Mouse (Mus musculus): ENCODE results near the gene Ccdc167.
"Not testable (repeated sequence)": the region's sequence is repeated elsewhere in the genome, so short reads cannot be mapped to it uniquely, and the experiment has no call there.

Ccdc167 gene

DNA sequence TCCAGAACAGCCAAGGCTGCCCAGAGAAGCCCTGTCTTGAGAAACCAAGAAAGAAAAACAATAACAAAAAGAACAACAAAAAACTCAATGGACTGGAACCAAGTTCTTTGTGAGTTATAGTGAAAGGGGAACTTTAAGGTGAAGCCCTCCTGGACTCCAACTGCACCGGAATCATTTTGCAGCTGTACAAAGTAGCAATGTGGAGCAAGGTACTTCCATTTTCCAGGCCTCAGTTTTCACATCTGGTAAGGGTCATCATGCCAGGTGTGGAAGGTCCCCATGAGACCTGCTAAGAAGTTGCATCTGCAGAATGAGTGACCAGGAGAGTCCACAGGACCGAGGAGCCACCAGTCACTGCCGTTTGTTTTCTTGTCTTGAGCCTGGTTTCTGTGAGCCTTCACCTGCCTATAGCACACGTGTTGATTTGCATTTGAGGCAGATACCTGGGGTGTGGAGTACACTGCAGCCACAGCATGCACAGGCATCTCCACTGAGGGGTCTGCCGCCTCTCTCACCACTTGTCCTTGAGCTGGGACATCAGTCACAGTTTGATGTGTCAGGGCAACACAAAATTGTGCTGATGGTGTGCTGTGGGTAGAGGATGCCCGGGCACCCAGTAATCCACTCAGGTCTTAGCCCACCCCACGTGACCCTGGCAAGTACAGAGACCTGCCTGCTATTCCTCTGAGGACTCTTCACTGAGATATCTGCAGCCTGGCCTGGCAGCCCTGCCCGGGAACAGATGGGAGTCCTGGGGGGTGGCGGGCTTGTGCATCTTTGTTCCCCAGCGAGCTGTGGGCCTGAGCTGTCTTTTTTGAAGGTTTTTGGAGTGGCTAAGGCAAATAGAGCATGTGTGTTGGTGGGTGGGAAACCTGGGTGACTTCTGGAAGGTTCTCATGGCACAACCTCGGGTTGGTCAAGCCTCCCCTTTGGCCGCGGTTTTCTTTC is 3.1 kb upstream of the Ccdc167 start:
- DNase-seq (ENCODE audit: low read depth) = no peak

DNA sequence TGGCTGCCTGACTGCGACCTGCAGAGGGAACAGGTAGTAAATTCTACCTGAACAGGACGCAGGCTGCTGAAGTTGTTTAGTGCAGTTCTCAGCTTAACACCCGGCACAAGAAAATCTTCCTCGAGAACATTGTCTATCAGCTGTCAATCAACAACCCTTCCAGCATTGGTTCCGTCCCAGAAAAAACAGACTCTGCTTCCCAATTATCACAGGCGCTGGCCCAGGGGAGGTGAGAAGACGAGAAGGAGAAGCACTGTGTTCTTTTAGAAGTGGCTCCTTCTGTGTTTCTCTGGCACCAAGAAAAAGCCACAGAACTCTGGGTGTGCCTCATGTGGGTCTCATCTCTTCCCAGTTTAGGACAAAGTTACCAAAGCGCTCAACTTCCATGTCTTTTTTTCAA is 1.8 kb upstream of the Ccdc167 start:
- DNase-seq (ENCODE audit: low read depth) = no peak

DNA sequence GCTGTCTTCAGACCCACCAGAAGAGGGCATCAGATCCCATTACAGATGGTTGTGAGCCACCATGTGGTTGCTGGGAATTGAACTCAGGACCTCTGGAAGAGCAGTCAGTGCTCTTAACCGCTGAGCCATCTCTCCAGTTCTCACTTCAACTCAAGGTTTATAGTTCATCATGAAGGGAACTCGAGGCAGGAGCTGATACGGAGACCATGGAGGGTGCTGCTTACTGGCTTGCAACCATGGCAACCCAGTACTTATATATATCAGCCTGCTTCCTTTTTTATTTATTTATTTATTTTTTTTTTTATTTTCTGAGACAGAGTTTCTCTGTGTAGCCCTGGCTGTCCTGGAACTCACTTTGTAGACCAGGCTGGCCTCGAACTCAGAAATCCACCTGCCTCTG is 3.1 kb downstream of the Ccdc167 start:
- DNase-seq (ENCODE audit: low read depth) = not testable (repeated sequence)

DNA sequence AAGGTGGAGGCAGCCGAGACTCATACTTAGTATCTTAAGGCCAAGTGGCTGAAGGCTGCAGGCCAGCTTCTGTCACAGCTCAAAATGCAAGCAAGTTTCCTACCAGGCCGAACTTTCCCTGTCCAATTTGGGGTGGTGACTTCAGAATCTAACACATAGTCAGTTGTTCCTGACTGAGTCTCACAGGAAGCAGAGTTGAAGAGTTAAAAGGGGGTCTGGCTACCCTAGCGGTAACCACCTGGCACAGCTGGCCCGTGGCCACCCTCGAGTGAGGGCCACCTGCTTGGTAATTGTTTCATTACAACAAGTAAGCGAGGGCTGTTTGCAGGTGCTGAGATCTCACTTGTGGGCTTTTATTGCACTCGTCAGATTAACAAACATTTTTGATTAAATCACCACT is 4.3 kb downstream of the Ccdc167 start:
- DNase-seq (ENCODE audit: low read depth) = no peak

DNA sequence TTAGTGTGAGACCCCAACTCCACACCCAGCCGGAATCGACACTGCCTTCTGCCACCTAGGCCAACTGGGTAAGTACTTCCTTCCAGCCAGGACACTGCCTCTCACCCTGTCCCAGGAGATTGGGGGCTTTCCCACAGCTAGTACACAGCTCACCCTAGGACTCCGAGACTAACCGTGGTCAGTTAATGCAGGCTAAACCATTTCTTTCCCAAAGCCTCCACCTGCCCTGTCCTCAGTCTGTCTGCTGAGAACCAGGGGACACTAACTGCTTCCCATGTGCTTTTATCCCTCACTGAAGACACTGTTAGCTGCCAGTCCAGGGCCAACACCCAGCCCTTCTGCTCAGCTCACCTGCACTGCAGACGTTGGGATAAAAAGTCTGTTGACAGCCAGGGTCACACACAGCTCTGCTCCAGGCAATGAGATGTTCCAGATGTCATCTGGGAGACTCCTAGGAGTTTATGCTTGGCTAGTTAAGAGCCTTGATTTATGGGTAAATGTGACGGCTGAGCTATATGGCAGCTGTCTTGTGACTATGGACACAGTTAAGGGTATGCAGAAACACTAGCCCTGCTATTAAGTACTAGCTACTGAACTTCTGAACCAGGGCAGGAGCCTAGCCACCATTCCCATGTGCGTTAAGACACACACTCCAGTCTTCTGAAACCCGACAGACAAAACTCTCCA is 5.0 kb downstream of the Ccdc167 start:
- no peak for DNase-seq (ENCODE audit: low read depth)

DNA sequence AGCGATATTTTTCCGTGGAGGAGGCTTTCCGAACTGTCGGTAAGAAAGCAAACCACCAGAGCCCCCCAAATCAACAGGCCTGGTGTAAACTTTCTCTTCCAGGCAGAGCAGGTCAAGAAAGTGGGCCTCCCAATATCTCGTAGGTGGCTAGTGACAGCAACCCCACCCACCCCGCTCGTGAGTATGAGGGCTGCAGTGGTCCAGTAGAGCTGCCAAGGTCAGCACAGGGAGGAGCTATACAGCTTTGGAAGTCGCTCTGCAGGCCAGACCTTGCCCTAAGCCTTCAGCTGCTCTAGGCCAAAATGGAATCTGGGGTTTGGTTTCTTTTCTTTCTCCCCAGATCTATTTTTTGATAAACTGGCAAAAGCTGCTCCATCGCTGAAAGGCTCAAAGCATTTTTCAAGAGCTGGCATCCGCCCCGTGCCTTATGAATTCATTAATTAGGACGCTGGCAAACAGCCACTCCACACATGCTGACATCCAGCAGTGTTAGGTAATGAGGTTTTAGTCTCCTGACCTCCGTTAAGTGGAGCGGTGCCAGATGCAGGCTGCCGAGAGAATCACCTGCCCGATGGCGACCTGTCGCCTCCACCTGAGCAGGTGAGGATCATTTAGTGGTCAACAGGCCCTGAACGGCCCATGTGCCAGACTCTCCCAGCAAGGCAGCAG is 5.6 kb downstream of the Ccdc167 start:
- no peak for DNase-seq (ENCODE audit: low read depth)

DNA sequence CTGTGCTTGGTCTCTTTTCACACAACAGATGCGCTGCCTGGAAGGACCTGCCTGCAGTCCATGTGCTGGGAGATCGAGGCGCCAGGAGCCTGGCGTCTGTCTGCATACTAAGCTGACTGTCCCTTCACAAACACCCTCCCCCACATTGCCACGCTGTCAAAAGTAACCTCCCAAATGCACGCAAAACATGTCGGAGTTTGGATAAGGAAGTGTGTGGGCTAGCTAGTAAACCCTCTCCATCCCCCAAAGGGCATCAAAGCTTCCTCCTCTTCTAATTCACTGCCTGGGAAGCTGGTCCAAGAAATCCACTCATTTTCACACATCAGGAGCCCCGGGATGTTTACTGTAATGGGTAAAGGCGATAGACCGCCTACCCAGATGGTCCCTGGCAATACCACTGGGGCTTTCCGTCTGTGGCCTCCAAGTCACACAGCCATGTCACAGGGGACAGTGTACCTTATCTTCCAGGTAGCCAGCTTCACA is 6.2 kb downstream of the Ccdc167 start:
- no peak for DNase-seq (ENCODE audit: low read depth)

DNA sequence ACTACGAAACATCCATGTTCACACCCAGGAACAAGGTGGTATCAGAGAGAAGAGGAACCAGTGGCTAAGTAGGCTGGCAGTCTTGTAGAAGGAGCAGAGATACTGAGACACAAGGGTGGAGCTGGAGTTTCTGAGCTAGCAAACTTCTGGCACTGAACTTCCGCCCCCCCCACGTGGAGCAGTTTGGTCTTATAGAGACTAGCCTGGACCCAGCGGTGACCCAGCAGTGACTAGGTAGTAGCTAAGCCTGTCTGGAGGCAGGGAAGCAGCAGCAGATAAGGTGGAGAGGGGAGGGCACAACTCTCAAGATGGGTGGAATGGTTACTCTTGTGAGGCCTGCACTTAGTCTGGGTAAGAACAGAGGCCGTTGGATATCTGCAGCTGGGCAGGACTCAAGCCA is 8.1 kb downstream of the Ccdc167 start:
- no peak for DNase-seq (ENCODE audit: low read depth)

DNA sequence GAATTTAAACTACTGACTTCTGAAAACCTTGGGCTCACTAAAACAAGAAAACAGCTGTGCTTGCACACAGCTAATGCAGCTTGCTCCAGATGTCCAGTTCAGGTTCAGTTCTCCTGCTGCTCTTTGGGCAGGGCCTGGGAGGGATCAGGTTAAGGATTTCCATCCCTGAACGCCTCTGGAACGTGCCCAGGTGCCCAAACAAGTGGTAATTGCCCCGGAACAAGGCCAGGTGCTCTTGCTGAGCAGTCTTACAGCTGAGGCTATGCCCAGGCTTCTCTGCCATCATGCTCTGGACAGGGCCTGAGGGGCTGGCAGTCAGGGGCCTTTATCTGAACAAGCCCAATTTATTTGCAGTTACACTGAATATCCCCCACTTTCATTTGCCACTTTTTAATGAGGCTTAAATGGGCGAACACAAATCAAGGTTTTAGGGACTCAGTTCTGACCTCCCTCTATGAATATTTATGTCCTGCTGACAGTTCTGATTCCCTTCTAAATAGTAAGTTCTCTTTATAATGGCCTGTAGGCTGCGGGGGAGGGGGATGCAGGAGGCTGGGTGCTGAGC is 9.8 kb downstream of the Ccdc167 start:
- DNase-seq (ENCODE audit: low read depth) = no peak

DNA sequence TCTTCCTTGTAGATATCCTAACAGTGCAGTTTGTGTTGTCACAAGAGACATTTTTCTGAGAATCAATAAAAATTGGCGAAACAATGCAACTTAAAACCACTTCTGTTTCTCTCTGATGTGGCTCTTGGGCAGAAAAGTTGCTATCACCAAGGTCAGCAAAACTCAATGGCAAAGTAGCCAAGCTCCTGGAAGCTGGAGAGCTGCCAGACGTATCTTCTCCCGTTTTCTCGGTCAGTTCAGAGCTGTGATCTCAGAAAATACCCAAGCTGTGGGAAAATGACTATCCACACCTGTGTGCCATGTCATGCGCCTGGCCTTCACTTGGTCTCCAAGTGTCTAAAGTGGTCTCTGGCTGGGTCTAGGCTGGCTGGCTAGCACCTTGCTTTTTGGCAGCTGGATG is 11.0 kb downstream of the Ccdc167 start:
- no peak for DNase-seq (ENCODE audit: low read depth)

DNA sequence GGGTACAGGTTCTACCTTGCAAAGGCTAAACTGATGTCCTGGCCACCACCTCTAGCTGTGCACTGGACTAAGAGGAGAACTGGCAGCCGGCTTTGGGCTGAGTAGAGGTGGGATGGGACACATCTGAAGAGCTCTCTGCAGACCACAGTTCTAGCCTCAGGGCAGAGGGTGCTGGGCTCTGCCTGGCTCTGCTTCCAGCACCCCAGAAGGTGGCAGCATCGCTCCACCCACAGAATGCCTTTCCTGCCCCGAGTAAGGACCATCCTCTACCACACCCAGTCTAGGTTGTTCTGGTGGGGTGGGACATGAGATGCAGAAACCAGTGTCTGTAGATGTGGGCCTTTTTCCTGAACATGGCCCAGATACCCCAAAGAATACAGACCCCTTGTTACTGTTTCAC is 12.1 kb downstream of the Ccdc167 start:
- no peak for DNase-seq (ENCODE audit: low read depth)

DNA sequence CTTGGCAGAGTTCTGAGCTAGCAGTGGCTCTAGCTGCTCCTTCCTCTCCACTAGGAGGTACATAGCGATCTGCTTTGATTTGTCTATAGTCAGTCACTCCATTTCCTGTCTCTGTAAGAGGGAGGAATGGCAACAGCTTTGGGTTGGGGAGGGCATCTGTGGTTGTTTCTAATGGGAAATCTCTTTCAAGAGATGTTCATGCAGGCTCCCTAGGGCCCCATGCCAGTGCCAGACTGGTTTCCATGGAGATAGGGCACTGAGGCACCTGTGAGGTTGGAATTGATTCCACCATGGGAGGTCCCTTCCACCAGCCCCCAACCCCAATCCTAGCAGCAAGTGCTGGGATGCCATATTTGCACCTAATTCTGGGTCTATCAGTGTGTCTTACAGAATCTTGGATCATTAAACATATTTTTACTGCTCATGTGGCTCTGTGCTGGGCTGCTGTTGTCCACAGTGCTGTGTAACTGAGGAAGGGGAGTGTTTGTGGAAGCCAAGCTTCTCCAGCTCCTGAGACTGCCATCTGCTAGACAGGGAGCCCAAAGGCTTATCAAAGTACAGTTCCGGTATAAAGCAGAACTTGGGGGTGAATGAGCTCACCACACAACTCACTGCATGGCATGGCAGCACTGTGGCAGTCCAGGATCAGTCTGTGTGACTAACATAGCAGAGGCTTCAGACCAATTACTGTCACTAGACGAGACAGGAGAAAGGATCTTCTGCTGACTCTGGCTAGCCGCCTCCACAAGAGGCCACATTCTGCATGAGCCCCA is 13.7 kb downstream of the Ccdc167 start:
- no peak for DNase-seq (ENCODE audit: low read depth)

DNA sequence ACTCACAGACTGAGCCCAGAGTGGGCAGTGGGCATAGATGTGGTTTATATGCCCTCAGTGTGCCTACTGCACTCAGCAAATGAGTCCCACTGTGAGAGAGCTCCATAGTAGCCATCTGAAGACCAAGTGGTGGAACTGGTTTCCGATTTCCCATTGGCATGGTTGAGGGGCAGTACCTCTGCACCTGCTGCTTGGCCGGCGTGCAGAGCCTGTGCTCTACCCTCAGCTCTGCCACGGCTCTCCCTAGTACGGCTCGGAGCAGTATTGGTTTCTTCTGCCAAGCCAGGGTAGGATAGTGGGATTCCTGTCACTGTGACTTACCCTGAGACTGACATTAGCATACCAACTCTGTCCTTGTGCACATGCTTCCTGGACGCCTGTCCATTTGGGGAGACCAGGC is 16.3 kb downstream of the Ccdc167 start:
- no peak for DNase-seq (ENCODE audit: low read depth)

DNA sequence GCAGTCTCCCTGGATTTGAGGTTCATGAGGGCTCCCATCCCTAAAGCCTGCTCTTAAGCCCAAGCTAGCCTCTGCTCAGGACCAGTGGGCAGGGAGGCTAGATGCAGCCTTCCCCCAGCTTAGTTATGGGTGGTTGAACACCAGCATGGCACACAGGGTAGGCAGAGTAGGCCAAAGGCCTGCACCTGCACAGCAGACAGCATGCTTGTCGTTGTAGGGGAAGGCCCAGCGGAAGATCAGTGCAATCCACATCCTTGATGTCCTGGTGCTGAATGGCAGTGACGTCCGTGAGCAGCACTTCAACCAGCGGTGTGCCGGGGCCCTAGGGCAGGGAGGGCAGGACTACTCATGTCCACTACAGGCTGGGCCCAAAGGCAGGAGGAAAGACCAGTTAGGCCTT is 18.4 kb downstream of the Ccdc167 start:
- DNase-seq (ENCODE audit: low read depth) = no peak

DNA sequence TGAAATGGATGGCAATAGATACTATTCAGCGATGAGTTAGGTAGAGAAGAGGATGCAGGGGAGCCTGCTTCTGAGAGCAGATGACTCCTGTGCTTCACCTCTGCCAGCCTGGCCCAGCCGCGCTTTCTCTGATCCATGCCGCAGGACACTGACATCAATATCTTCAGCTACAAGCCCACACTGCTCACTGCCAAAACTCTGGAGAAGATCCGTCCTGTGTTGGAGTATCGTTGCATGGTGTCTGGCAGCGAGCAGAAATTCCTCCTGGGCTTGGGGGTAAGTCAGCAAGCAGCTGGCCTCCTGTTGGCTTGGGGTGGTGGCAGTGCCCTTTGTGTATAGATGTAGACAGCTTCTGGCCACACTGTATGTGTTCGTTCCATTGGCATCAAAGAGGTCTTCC is 19.9 kb downstream of the Ccdc167 start:
- DNase-seq (ENCODE audit: low read depth) = no peak

DNA sequence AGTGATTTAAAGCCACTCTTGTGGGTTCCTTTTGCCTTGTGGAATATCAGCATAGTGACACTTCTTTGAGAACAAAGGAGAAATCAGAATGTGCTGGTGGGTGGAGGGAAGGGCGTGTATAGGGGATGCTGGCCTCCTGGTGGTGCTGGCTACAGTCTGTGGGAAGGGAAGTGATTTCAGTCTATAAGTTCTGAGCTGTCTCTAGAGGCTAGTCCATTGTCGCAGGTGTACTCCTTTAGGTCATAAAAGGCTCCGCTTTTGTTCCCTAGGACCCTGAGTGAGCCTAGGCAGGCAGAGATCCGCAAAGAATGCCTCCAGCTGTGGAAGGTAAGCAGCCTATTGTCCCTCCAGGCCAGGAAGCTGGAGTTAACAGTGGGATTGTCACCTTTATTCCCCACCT is 22.3 kb downstream of the Ccdc167 start:
- no peak for DNase-seq (ENCODE audit: low read depth)

DNA sequence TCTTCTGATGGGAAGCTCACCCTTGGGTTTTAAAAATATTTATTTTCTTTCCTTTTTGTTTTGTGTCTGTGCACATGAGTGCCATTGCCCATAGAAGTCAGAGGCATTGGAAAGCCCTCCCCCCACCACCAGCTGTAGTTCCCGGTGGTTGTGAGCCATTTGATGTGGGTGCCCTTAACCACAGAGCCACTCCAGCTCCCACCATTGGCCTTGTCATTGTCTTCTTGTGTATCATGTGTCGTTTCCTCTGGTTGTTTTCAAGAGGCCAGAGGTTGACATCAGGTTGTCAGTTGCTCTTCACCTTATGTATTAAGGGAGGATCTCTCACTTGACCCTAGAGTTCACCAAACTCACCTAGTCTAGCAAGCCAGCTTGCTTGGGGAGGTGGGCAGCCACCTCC is 23.3 kb downstream of the Ccdc167 start:
- DNase-seq (ENCODE audit: low read depth) = no peak

DNA sequence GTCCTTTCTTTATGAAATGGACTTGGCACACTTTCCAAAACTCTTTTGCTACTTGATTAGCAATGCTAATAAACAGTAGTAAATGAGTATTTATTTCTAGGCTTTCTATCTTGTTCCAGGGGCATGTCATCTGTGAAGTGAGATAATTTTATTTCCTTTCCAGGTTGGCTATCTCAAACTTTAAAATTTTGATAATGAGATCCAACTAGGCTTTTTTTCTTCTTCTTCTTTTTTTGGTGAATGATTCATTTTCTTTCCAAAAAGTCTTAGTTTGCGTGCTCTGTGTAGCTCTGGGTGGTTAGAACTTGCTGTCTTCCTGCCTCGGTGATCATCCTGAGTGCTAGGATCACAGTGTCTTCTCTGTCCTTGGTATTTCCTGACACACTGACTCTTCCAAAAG is 24.0 kb downstream of the Ccdc167 start:
- DNase-seq (ENCODE audit: low read depth) = no peak

DNA sequence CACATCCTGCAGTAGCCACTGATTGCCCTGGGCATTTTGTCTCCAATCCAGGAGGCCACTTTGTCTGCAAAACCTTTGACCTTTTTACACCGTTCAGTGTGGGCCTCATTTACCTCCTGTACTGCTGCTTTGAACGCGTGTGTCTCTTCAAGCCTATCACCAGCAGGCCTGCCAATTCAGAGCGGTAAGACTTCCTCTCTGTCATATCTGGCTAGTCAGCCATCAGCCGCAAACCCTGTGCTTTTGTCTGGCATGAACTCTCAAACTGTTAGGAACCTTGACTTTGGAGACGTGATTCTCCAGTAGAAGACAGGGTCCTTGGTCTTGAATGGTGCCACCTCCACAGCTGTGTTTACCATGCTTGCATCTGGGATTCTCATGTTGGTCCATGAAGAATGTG is 26.6 kb downstream of the Ccdc167 start:
- no peak for DNase-seq (ENCODE audit: low read depth)

DNA sequence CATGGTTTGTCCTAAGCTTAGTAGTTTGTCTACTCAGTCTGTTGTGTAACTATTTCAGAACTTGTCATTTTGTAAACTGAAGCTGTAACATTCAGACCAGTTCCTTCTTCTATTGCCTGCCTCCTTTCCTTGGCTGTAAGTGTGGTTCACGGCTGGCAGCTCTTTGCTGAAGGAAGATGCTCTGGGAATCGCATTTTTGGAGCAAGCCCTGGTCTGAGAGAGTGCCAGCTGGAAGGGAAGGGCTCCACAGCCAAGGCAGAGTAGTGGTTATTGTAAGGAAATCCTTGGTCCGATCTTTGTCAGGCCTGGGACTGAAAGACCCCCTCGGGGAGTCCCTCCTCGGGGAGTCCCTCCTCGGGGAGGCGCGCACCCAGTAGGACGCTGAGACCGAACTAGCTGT is 28.2 kb downstream of the Ccdc167 start:
- DNase-seq (ENCODE audit: low read depth) = no peak

DNA sequence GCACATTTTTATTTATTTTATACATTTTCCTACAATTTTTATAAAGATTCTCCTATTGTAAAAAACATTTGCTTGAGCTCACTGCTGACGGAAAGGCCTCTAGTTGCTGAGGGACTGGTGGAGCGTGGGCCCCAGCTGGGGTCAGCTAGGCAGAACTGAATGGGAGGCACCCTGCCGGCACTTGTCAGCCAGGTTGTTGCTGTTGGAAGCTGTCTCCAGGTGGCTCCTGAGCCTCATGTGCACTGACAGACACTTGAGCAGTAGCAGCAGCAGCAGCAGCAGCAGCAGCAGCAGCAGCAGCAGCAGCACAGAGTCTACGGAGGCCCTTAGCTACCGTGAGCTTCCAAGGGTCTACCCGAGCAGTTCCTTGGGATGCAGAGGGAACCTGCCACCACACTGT is 29.5 kb downstream of the Ccdc167 start:
- DNase-seq (ENCODE audit: low read depth) = no peak

DNA sequence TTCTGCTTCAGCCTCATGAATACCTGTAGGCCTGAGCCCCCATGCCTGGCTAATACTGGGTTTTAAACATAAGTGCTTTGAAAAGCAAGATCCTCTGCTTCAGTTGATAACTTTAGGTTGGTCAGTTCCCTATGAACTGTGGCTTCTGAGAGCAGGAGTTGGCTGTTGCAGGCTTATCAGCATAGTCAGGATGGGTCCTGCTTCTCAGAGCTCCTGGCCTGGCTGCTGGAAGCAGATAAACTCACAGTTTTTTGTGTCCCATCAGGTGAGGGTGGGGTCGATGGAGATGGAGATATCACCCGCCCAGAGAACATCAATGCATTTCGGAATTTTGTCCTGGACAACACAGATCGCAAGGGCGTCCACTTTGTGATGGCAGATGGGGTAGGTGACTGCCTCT is 30.1 kb downstream of the Ccdc167 start:
- DNase-seq (ENCODE audit: low read depth) = no peak
